Mouse (Mus musculus) adipocyte (in vitro differentiated cells): Measurements from ENCODE around the gene Uba1y.
"Not testable (repeated sequence)": the region's sequence is repeated elsewhere in the genome, so short reads cannot be mapped to it uniquely, and the experiment has no call there.

ENCODE experiments used
- DNase-seq: peaks from one replicate; pipeline ENCODE4 v3.0.0-alpha.2; 2016; ENCODE audit warnings: low spot score

Gene Uba1y

GRCm38 (mm10) chrY:818396-818795 is at the start of gene Uba1y:
Gene Uba1y, plus strand, starts transcription at chrY:818649.
- no peak for DNase-seq

GRCm38 (mm10) chrY:797309-797708 is 21.1 kb upstream of the Uba1y start, which contains the start of gene Zfy1:
Gene Zfy1, minus strand, starts transcription at chrY:797409.
- not testable (repeated sequence) for DNase-seq

- no peak for DNase-seq
These were observed 9.3 kb upstream of the Uba1y start for GRCm38 (mm10) chrY:808991-809661.

GRCm38 (mm10) chrY:872404-872803 is 54.0 kb downstream of the Uba1y start:
- no peak for DNase-seq

GRCm38 (mm10) chrY:872855-873549 is 54.6 kb downstream of the Uba1y start:
- DNase-seq, result no peak
